Mouse (Mus musculus) midbrain, embryonic 13.5 days (tissue): Measurements from ENCODE around the gene Crct1. TPM values are rescaled to one million over a fixed set of nuclear protein-coding genes. Genes with fewer than 3 reads are reported as not detected.

Experiments
- ATAC-seq: fragments of 200-750 bp; cut with Nextera tagmentation; 2 replicates; pipeline ENCODE4 v1.8.0; 2017; ENCODE audit warnings: mild to moderate bottlenecking, moderate TSS enrichment, moderate library complexity
- H3K27ac ChIP-seq: fragments of 300-500 bp; sonication (generic); 2 replicates; pipeline ENCODE4 v1.5.1; 2015; ENCODE audit warnings: inconsistent platforms, mild to moderate bottlenecking, moderate library complexity
- H3K27me3 ChIP-seq: fragments of 300-500 bp; sonication (generic); 2 replicates; pipeline ENCODE4 v1.6.1; 2015; ENCODE audit warnings: mild to moderate bottlenecking, inconsistent platforms
- H3K36me3 ChIP-seq: fragments of 300-500 bp; sonication (generic); 2 replicates; pipeline ENCODE4 v1.6.1; 2015; ENCODE audit warnings: mild to moderate bottlenecking, inconsistent platforms
- H3K4me1 ChIP-seq: fragments of 300-500 bp; sonication (generic); replicated peaks from 2 replicates; pipeline ENCODE4 v1.6.1; 2015; ENCODE audit warnings: inconsistent platforms
- H3K4me2 ChIP-seq: fragments of 300-500 bp; sonication (generic); replicated peaks from 2 replicates; pipeline ENCODE4 v1.6.1; 2015; ENCODE audit warnings: moderate library complexity, mild to moderate bottlenecking, inconsistent platforms
- H3K4me3 ChIP-seq: fragments of 300-500 bp; sonication (generic); replicated peaks from 2 replicates; pipeline ENCODE4 v1.5.1; 2015; ENCODE audit warnings: mild to moderate bottlenecking, inconsistent platforms
- H3K9ac ChIP-seq: fragments of 300-500 bp; sonication (generic); replicated peaks from 2 replicates; pipeline ENCODE4 v1.6.1; 2015; ENCODE audit warnings: mild to moderate bottlenecking, inconsistent platforms
- H3K9me3 ChIP-seq: fragments of 300-500 bp; sonication (generic); 2 replicates; pipeline ENCODE4 v1.6.1; 2016; ENCODE audit warnings: mild to moderate bottlenecking, inconsistent platforms
- WGBS: fragments of 180-500 bp; shearing (Covaris S2); methylation state at CpG from one replicate; pipeline ENCODE4 v1.1.7; 2015; 5-methylcytosine and 5-hydroxymethylcytosine counted together
- polyA plus RNA-seq: library from polyadenylated mRNA; unstranded; fragments of >200 nt; fragmentation: Nextera tagmentation; extraction: Ambion mirVana; gene quantifications from 2 replicates; pipeline ENCODE4 v1.2.1, GENCODE M21; 2015

Crct1 gene
- polyA plus RNA-seq, 1 experiment from 2014 or later: 0.31 TPM

GRCm38 (mm10) chr3:92998691-92999090 is 16.8 kb downstream of the Crct1 start:
- H3K9me3 ChIP-seq: no peaks in the 10 kb centered on the region
- no peaks in the 10 kb centered on the region for H3K27me3 ChIP-seq
- no peaks in the 10 kb centered on the region for H3K36me3 ChIP-seq
- no peak overlapping the region for H3K4me3 ChIP-seq
- H3K9ac ChIP-seq: no peak overlapping the region
- no peaks in the 10 kb centered on the region for H3K4me1 ChIP-seq
- ATAC-seq: peak; percentile 93
- H3K4me2 ChIP-seq: no peak overlapping the region
- 3% methylated on average over 7 of the region's 7 CpGs for WGBS
- H3K27ac ChIP-seq: no peak overlapping the region

- H3K9ac ChIP-seq: no peak within 1 kb of the TSS
Observed at GRCm38 (mm10) chr3:92991926-92992325, 23.6 kb downstream of the Crct1 start, which contains the start of gene Lce3f. Gene Lce3f, plus strand, starts transcription at chr3:92992226.

GRCm38 (mm10) chr3:92978484-92978883 is 37.0 kb downstream of the Crct1 start:
- Histone ChIP-seq H3K27ac (no peak overlapping the region), H3K4me1 (no peaks in the 10 kb centered on the region), H3K9ac (no peak overlapping the region), H3K27me3 (no peaks in the 10 kb centered on the region), H3K4me2 (no peak overlapping the region), H3K9me3 (no peaks in the 10 kb centered on the region), H3K36me3 (no peaks in the 10 kb centered on the region), H3K4me3 (no peak overlapping the region)
- ATAC-seq: no peak
- 58% methylated on average over 2 of the region's 2 CpGs for WGBS

More at GRCm38 (mm10) chr3:92991926-92992325, 23.6 kb downstream of the Crct1 start, which contains the start of gene Lce3f:
- Histone ChIP-seq H3K36me3 (no peaks in the 10 kb centered on the region), H3K9me3 (no peaks in the 10 kb centered on the region), H3K27ac (no peak within 1 kb of the TSS), H3K4me3 (no peak within 1 kb of the TSS), H3K4me2 (no peak within 1 kb of the TSS), H3K4me1 (no peaks in the 10 kb centered on the region), H3K27me3 (no peaks in the 10 kb centered on the region)
- ATAC-seq: no peak

GRCm38 (mm10) chr3:92966761-92967160 is 48.7 kb downstream of the Crct1 start, which contains the start of gene Lce3e:
Gene Lce3e, plus strand, starts transcription at chr3:92967061.
- 96% methylated on average over 2 of the region's 2 CpGs for WGBS
- no peaks in the 10 kb centered on the region for H3K4me1 ChIP-seq

More at GRCm38 (mm10) chr3:92966761-92967160, 48.7 kb downstream of the Crct1 start, which contains the start of gene Lce3e:
- ATAC-seq: no peak
- no peaks in the 10 kb centered on the region for H3K36me3 ChIP-seq
- H3K4me2 ChIP-seq: no peak within 1 kb of the TSS
- no peak within 1 kb of the TSS for H3K9ac ChIP-seq
- H3K4me3 ChIP-seq: no peak within 1 kb of the TSS
- H3K27me3 ChIP-seq: no peaks in the 10 kb centered on the region
- H3K9me3 ChIP-seq: no peaks in the 10 kb centered on the region
- H3K27ac ChIP-seq: no peak within 1 kb of the TSS

Other genes with a start within 250 kb of the Crct1 start
- gene Lce1i, start 236.8 kb downstream of the Crct1 start, polyA plus RNA-seq: not detected in 2 replicates
- not detected in 2 replicates for gene Lce1j, start 225.2 kb downstream of the Crct1 start, polyA plus RNA-seq
- gene Lce1k, start 207.8 kb downstream of the Crct1 start, polyA plus RNA-seq: not detected in 2 replicates
- gene Kprp, start 188.4 kb downstream of the Crct1 start, polyA plus RNA-seq: not detected in 2 replicates
- gene Lce1l, start 164.4 kb downstream of the Crct1 start, polyA plus RNA-seq: not detected in 2 replicates
- not detected in 2 replicates for gene 2310050C09Rik, start 145.5 kb downstream of the Crct1 start, polyA plus RNA-seq
- gene Lce3a, start 89.5 kb downstream of the Crct1 start, polyA plus RNA-seq: not detected in 2 replicates
- not detected in 2 replicates for gene Lce3b, start 82.7 kb downstream of the Crct1 start, polyA plus RNA-seq
- not detected in 2 replicates for gene Lce3c, start 71.2 kb downstream of the Crct1 start, polyA plus RNA-seq
- gene Lce3d, start 58.3 kb downstream of the Crct1 start, polyA plus RNA-seq: not detected in 2 replicates
- gene Lce3e, start 48.6 kb downstream of the Crct1 start, polyA plus RNA-seq: not detected in 2 replicates
- gene Lce3f, start 23.5 kb downstream of the Crct1 start, polyA plus RNA-seq: not detected in 2 replicates
- not detected in 2 replicates for gene Lce1m, start 3.4 kb upstream of the Crct1 start, polyA plus RNA-seq
- not detected in 2 replicates for gene Gm4858, start 53.1 kb upstream of the Crct1 start, polyA plus RNA-seq
- not detected in 2 replicates for gene Crnn, start 129.1 kb upstream of the Crct1 start, polyA plus RNA-seq
- gene Flg2, start 181.6 kb upstream of the Crct1 start, polyA plus RNA-seq: not detected in 2 replicates